8 mouse cellular contexts compared by ENCODE assay signal in genomic region chr2:180346820-180347497, GRCm38 (mm10). TPM values are rescaled to one million over a fixed set of nuclear protein-coding genes. Genes with fewer than 3 reads are reported as not detected.
A peak's percentile ranks its signal among the peaks of the same experiment; 100 is the strongest.
DNase-seq lines count a peak whose midpoint lies in the region; ATAC-seq lines count a peak whose summit lies in the region.

No protein-coding gene starts in this region.

- H3K27me3 ChIP-seq in intestine, embryonic 14.5 days (replicated peaks; ENCODE audit: control insufficient read depth, insufficient read depth, low read length), result no peaks in the 10 kb centered on the region

- peak; percentile 71 for ATAC-seq in intestine, embryonic 14.5 days (replicated peaks; ENCODE audit: low FRiP score, low TSS enrichment, low read depth)

- H3K27ac ChIP-seq in intestine, embryonic 14.5 days (ENCODE audit: low read depth), result no peak overlapping the region

- H3K4me1 ChIP-seq in intestine, embryonic 14.5 days (replicated peaks; ENCODE audit: control insufficient read depth, insufficient read depth, low read length), result peaks cover 23% of the 10 kb centered on the region

- intact Hi-C loops in gastrocnemius, postnatal 14 days (cut with DNase I; ENCODE audit: low total_unique reads), result loop anchor here (1.0 kb wide), 1 partner anchor 70 kb away; no protein-coding TSS in a partner anchor
- intact Hi-C loops in left cerebral cortex, postnatal 10 days (cut with DNase I), result loop anchor here (1.0 kb wide), 1 partner anchor 72 kb away; no protein-coding TSS in a partner anchor

- 24% methylated on average over 9 of the region's 9 CpGs for WGBS in intestine, embryonic 14.5 days

- H3K4me3 ChIP-seq in intestine, embryonic 14.5 days (ENCODE audit: low read depth, low read length), result no peak overlapping the region

- H3K9me3 ChIP-seq in intestine, embryonic 14.5 days (ENCODE audit: control insufficient read depth, low read length), result no peaks in the 10 kb centered on the region

- no peak overlapping the region for H3K4me2 ChIP-seq in intestine, embryonic 14.5 days (ENCODE audit: low read length)

- DNase-seq in adrenal gland, adult 18-20 months (ENCODE audit: low spot score in 2 of 2), result peak; percentile 75 to 82
- DNase-seq in embryo, embryonic 10 days (ENCODE audit: low spot score), result peak; percentile 93
- peak; percentile 75 for DNase-seq in gastrocnemius, postnatal 14 days
- peak; percentile 94 for DNase-seq in intestine, embryonic 14.5 days (ENCODE audit: low spot score)
- peak; percentile 40 to 74 for DNase-seq in left cerebral cortex, postnatal 10 days (ENCODE audit: extremely low spot score in 1 of 2, low spot score in 2 of 2)
- DNase-seq in mesoderm, embryonic 11.5 days (ENCODE audit: low read depth, low spot score), result peak; percentile 86
- DNase-seq in right cerebral cortex, postnatal 25 days, result peak; percentile 75
- peak; percentile 68 to 82 for DNase-seq in urinary bladder, postnatal 36 days (ENCODE audit: low spot score in 2 of 2)

- H3K36me3 ChIP-seq in intestine, embryonic 14.5 days (ENCODE audit: control insufficient read depth, insufficient read depth, low read length), result no peaks in the 10 kb centered on the region

- no peak overlapping the region for H3K9ac ChIP-seq in intestine, embryonic 14.5 days (ENCODE audit: low read length)

RNA-seq across cellular contexts. Expression of gene Gata5, which starts 12.5 kb away (rescaled TPM):
- under 1 TPM in 1 of 2 experiments, not detected in 1; 0.16 TPM for total RNA-seq in adrenal gland, adult 18-20 months (2021)
- not detected for total RNA-seq in gastrocnemius, postnatal 14 days (2021)
- polyA plus RNA-seq in intestine, embryonic 14.5 days (2014; fragmentation: Nextera tagmentation; extraction: Ambion mirVana), result 7.9 and 8.1 TPM in 2 replicates
- total RNA-seq in left cerebral cortex, postnatal 10 days (2021), result not detected

RNA-seq across cellular contexts. Expression of gene Rbbp8nl, which starts 57.3 kb away (rescaled TPM):
- total RNA-seq in adrenal gland, adult 18-20 months (2021), result not detected
- total RNA-seq in gastrocnemius, postnatal 14 days (2021), result not detected
- 2.5 and 2.7 TPM in 2 replicates for polyA plus RNA-seq in intestine, embryonic 14.5 days (2014; fragmentation: Nextera tagmentation; extraction: Ambion mirVana)
- total RNA-seq in left cerebral cortex, postnatal 10 days (2021), result not detected
